Mouse (Mus musculus): ENCODE measurements around the gene H2-D1.
"Not testable (repeated sequence)": the region's sequence is repeated elsewhere in the genome, so short reads cannot be mapped to it uniquely, and the experiment has no call there.

Gene H2-D1

GRCm38 (mm10) chr17:35303756-35304350 is 41.3 kb downstream of the H2-D1 start:
- DNase-seq (ENCODE audit: low read depth, low spot score), result no peak

GRCm38 (mm10) chr17:35304478-35304877 is 41.9 kb downstream of the H2-D1 start:
- no peak for DNase-seq (ENCODE audit: low read depth, low spot score)

GRCm38 (mm10) chr17:35304921-35305320 is 42.4 kb downstream of the H2-D1 start:
- not testable (repeated sequence) for DNase-seq (ENCODE audit: low read depth, low spot score)

Measured in forelimb bud, embryonic 11.5 days (tissue).